Mouse (Mus musculus) G1E (cell line): ENCODE data around the gene Ift172. TPM values are rescaled to one million over a fixed set of nuclear protein-coding genes. Genes with fewer than 3 reads are reported as not detected.

Source experiments
- ATAC-seq: 2 replicates; pipeline ENCODE4 v1.8.0; 2016; ENCODE audit warnings: mild to moderate bottlenecking; ENCODE audit not compliant: insufficient number of reproducible peaks, poor library complexity, low FRiP score, severe bottlenecking; ENCODE audit errors: extremely low read depth
- DNase-seq: peaks from one replicate; pipeline ENCODE4 v3.0.0; 2012; ENCODE audit warnings: low spot score
- H3K27me3 ChIP-seq: 2 replicates; pipeline ENCODE4 v1.6.1; 2012; ENCODE audit warnings: mild to moderate bottlenecking, low read length, inconsistent platforms; ENCODE audit not compliant: insufficient read depth
- H3K36me3 ChIP-seq: replicated peaks from 2 replicates; pipeline ENCODE3; 2012; ENCODE audit warnings: mild to moderate bottlenecking, inconsistent platforms
- H3K4me1 ChIP-seq: 2 replicates; pipeline ENCODE4 v1.6.1; 2012; ENCODE audit warnings: low read depth, low read length, inconsistent platforms, mixed read lengths; ENCODE audit not compliant: insufficient read depth
- H3K4me3 ChIP-seq: 2 replicates; pipeline ENCODE4 v1.5.1; 2012; ENCODE audit warnings: low read depth, mild to moderate bottlenecking, inconsistent platforms, low read length, moderate library complexity, mixed read lengths
- H3K9me3 ChIP-seq: replicated peaks from 2 replicates; pipeline ENCODE4 v1.6.1; 2012; ENCODE audit warnings: inconsistent platforms
- CTCF ChIP-seq: IDR thresholded peaks from 2 replicates; pipeline ENCODE4 v1.5.1; 2012; ENCODE audit warnings: low read depth, low read length, inconsistent platforms, mixed read lengths
- GATA1 ChIP-seq: IDR thresholded peaks from 2 replicates; pipeline ENCODE4 v1.6.1; 2012; ENCODE audit warnings: borderline replicate concordance, low read length, inconsistent platforms, mixed read lengths
- GATA2 ChIP-seq: IDR thresholded peaks from 2 replicates; pipeline ENCODE4 v1.6.1; 2012; ENCODE audit warnings: low read depth, low read length, inconsistent platforms, borderline replicate concordance
- POLR2AphosphoS5 ChIP-seq: IDR thresholded peaks from 2 replicates; pipeline ENCODE4 v1.6.1; 2012; ENCODE audit warnings: low read depth, low read length, inconsistent platforms; ENCODE audit not compliant: insufficient replicate concordance
- TAL1 ChIP-seq: conservative IDR thresholded peaks from 2 replicates; pipeline ENCODE4 v1.6.1; 2012; ENCODE audit warnings: low read depth, low read length, inconsistent platforms, mixed read lengths
- polyA plus RNA-seq: library from polyadenylated mRNA; stranded (reverse); fragments of >175 nt; gene quantifications from 2 replicates; pipeline ENCODE4 v1.2.3, GENCODE M21; 2012
- total RNA-seq, 2 experiments: library from RNA; stranded (forward) in 1 of 2; stranded (reverse) in 1 of 2; fragments of 200-1000 nt in 1 of 2; fragments of >200 nt in 1 of 2; fragmentation: Nextera tagmentation in 1 of 2; gene quantifications; 2 replicates each; pipeline ENCODE4 v1.2.3; 2014 to 2017

The Ift172 gene
- total and polyA plus RNA-seq, 3 experiments = 21.5 to 37.8 (median 24.3) TPM

GRCm38 (mm10) chr5:31273018-31273417, 17.9 kb downstream of the Ift172 start:
- TF ChIP-seq CTCF (no peak), TAL1 (no peak), GATA2 (no peak), POLR2AphosphoS5 (no peak), GATA1 (no peak)
- Histone ChIP-seq H3K4me3 (no peak overlapping the region), H3K9me3 (no peaks in the 10 kb centered on the region), H3K27me3 (no peaks in the 10 kb centered on the region), H3K36me3 (peaks cover 75% of the 10 kb centered on the region), H3K4me1 (no peaks in the 10 kb centered on the region)
- ATAC-seq (no peak), DNase-seq (no peak)

- Histone ChIP-seq H3K27me3 (no peaks in the 10 kb centered on the region), H3K36me3 (peaks cover 90% of the 10 kb centered on the region), H3K4me3 (no peak overlapping the region), H3K4me1 (no peaks in the 10 kb centered on the region), H3K9me3 (no peaks in the 10 kb centered on the region)
- TF ChIP-seq GATA2 (no peak), CTCF (no peak)
- DNase-seq (no peak), ATAC-seq (no peak)
Measured at GRCm38 (mm10) chr5:31267686-31268085, 23.2 kb downstream of the Ift172 start.

- ATAC-seq (no peak), DNase-seq (no peak)
- Histone ChIP-seq H3K36me3 (peaks cover 92% of the 10 kb centered on the region), H3K9me3 (no peaks in the 10 kb centered on the region), H3K4me1 (no peaks in the 10 kb centered on the region), H3K27me3 (no peaks in the 10 kb centered on the region), H3K4me3 (no peak overlapping the region)
- TF ChIP-seq GATA1 (no peak), POLR2AphosphoS5 (no peak), CTCF (no peak), GATA2 (no peak)
Measured at GRCm38 (mm10) chr5:31266101-31266500, 24.8 kb downstream of the Ift172 start.

- Histone ChIP-seq H3K4me1 (peaks cover 17% of the 10 kb centered on the region), H3K27me3 (no peaks in the 10 kb centered on the region), H3K4me3 (no peak overlapping the region), H3K9me3 (no peaks in the 10 kb centered on the region), H3K36me3 (peaks cover 90% of the 10 kb centered on the region)
- ATAC-seq (no peak), DNase-seq (no peak)
- TF ChIP-seq GATA1 = no peak
- TF ChIP-seq CTCF = no peak
- no peak for TF ChIP-seq GATA2
- no peak for TF ChIP-seq TAL1
- no peak for TF ChIP-seq POLR2AphosphoS5
Measured at GRCm38 (mm10) chr5:31257616-31258015, 33.3 kb downstream of the Ift172 start.

GRCm38 (mm10) chr5:31255971-31256370, 34.9 kb downstream of the Ift172 start:
- no peak for ATAC-seq
- no peaks in the 10 kb centered on the region for H3K9me3 ChIP-seq

GRCm38 (mm10) chr5:31255381-31255780, 35.5 kb downstream of the Ift172 start:
- H3K4me3 ChIP-seq = no peak overlapping the region
- peaks cover 87% of the 10 kb centered on the region for H3K36me3 ChIP-seq
- H3K4me1 ChIP-seq = peaks cover 39% of the 10 kb centered on the region
- H3K27me3 ChIP-seq = no peaks in the 10 kb centered on the region
- no peak for TF ChIP-seq CTCF
- no peak for TF ChIP-seq GATA2
- TF ChIP-seq POLR2AphosphoS5 = no peak
- TF ChIP-seq TAL1 = no peak
- TF ChIP-seq GATA1 = no peak
- DNase-seq = no peak
- no peaks in the 10 kb centered on the region for H3K9me3 ChIP-seq
- no peak for ATAC-seq

More at GRCm38 (mm10) chr5:31255971-31256370, 34.9 kb downstream of the Ift172 start:
- Histone ChIP-seq H3K27me3 (no peaks in the 10 kb centered on the region), H3K4me3 (no peak overlapping the region), H3K4me1 (peaks cover 33% of the 10 kb centered on the region), H3K36me3 (peaks cover 87% of the 10 kb centered on the region)
- DNase-seq = no peak
- no peak for TF ChIP-seq TAL1
- TF ChIP-seq GATA2 = no peak
- TF ChIP-seq CTCF = no peak
- TF ChIP-seq POLR2AphosphoS5 = no peak
- no peak for TF ChIP-seq GATA1

- Histone ChIP-seq H3K4me1 (peaks cover 43% of the 10 kb centered on the region), H3K4me3 (no peak overlapping the region), H3K36me3 (peaks cover 87% of the 10 kb centered on the region), H3K9me3 (no peaks in the 10 kb centered on the region), H3K27me3 (no peaks in the 10 kb centered on the region)
- TF ChIP-seq GATA2 (no peak), TAL1 (no peak), POLR2AphosphoS5 (no peak), CTCF (no peak), GATA1 (no peak)
- DNase-seq (no peak), ATAC-seq (no peak)
Measured at GRCm38 (mm10) chr5:31254901-31255300, 36.0 kb downstream of the Ift172 start.
